Mouse (Mus musculus) spleen, postnatal 36 days (tissue): Measurements from ENCODE around the gene Xiap.
"Not testable (repeated sequence)": the region's sequence is repeated elsewhere in the genome, so short reads cannot be mapped to it uniquely, and the experiment has no call there.

Source experiments
- DNase-seq, 2 experiments: peaks; one replicate each; pipeline ENCODE4 v3.0.0; 2022; ENCODE audit warnings: low spot score in 2 of 2, mixed read lengths in 1 of 2

The Xiap gene

DNA sequence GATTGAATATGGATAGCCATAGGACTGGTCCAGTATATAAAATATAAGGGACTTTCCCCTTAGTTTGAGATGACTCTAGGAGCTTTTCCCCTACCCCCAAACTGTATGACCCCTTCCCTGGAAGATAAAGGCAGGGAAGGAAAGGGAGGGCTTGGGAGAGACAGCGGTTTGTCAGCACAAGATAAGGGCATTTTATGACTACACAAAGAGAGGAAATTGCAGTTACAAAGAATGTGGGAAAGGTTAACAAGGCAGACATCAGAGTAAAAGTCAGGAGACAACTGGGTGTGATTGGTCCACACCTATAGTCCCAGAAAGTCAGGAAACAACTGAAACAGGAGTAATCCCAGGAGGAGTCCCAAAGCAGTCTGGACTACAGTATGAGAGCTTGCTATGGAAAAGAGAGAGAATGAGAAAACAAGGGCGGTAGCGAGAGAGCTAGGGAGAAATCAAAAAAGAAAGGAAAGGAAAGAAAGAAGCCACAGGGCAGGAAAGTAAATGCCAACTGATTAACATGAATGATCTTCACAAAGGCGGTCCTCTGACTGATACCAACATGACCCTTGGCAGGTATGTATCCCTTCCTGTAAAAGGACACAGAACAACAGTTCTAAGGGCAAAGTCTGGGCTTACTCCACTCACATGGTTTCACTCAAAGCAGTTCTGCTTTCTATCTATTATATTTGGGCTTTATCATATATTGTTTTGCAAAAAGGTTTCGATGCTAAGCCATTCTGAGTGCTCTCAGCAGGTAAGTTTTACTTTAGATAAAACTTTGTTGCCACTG lies at the start of gene Xiap:
Xiap (plus strand) TSS at position 398 of the 787 bp plus-strand sequence.
- no peak for DNase-seq

DNA sequence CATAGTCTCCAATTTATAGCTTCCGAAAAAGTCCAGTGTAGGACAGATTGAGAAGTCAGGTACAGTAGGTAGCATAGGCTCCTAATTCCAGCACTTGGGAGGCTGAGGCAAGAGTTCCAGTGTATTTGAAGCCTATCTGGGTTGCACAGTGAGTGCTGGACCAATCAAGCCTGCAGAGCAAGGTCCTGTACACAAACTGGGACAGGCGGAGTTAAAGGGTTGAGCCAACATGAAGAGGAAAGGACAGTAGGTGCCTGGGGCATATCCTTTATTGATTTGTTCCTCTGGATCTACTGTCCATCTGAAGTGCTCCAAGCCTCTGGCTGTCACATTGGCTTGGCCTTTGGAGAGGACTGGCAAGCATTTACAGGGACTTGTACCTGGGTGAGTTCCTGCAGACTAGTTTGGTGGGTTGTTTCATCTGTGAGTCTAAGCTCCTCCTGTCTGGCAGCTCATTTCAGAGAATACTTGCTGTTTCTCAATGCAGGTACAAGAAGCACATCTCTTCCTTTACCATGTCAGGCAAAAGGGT lies 46.7 kb upstream of the Xiap start:
- DNase-seq: no peak

DNA sequence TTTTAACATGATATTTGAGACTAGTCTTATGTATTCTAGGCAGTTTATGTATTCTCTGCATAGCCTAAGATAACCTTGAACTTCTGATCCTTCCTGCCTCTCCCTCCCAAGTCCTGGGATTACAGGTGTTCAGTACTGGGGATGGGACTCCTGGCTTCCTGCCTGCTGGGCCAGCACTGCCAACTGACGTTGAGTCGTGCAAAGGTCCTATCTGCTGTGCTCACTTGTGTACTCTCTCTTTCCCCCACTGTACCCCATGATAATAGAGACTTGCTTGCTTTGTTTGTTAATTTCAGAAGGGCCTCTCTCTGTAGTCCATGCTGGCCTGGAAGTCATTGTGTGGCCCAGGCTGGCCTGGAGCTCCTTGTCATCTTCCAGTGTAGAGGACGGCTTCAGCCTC lies 45.7 kb upstream of the Xiap start:
- no peak for DNase-seq

DNA sequence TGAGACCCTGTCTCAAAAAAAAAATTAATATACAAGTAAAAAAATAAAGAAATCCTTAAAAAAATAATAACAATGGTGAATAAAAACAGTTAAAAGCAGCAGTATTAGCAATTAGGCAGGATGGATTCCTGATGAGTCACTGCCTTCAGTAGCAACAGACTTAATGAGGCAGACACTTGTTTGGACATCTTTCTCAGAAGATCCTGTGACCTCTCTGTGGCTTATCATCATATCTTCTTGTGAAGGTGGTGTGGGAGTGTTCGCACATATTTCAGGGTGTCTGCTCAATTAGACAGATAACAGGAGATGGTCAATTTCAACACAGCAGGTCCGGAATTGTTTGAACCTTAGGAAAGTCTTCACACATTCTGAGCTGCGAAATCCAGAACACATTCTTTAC lies 45.0 kb upstream of the Xiap start:
- no peak for DNase-seq

DNA sequence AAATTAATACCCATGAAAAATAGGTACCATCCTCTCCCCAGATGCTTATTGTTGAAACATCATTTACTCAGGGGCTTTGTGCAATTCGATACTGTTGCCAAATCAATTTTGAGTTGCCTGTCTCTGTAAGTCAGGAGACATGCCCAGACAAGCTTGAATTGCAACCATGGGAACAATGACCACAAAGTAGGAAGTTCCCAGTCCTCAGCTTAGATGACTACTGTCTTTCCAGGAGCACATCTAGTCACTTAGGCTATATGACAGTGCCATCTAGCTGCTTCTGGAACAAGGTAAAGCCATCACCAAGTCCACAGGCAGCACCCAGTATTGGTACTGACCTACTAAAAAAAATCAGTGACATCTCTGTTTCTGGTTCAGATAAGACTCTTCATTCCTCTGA lies 41.4 kb upstream of the Xiap start:
- DNase-seq: no peak

DNA sequence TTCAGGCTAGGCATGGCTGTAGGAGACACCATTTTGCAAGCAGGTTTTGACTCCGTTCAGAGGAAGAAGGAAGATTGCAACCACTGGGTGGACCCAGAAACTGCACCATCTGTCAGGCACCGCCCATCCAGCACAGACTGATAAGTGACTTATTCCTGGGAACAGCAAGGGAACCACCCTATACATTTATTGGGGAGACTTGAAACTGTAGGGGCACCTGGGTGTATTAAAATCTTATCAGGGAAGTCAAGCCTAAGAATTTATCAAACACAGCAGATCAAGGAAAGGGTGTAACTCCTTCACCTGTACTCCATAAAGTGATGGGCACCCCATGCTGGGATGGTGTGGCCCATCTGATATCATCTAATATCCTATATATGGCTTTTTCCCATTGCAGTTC lies 40.0 kb upstream of the Xiap start:
- peak; percentile 29 to 59 for DNase-seq

DNA sequence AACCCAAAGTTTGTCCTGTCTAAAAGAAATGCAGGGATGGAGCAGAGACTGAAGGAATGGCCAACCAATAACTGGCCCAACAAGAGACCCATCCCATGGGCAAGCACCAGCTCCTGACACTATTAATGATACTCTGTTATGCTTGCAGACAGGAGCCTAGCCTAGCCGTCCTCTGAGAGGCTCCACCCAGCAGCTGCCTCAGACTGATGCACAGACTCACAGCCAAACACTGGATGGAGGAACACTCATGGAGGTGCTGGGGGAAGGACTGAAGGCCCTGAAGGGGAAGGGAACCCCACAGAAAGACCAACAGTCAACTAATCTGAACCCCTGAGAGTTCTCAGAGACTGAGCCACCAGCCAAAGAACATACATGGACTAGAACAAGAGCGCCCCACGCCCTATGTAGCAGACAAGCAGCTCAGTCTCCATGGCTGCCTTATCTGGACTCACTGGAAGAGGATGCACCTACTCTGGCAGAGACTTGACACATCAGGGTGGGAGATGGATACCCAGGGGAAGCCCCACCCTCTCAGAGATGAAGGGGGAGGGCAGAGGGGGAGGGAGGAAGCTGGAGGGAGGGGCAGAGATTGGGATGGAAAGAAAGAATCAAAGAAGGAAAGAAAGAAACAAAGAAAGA lies 33.6 kb upstream of the Xiap start:
- DNase-seq: not testable (repeated sequence)

DNA sequence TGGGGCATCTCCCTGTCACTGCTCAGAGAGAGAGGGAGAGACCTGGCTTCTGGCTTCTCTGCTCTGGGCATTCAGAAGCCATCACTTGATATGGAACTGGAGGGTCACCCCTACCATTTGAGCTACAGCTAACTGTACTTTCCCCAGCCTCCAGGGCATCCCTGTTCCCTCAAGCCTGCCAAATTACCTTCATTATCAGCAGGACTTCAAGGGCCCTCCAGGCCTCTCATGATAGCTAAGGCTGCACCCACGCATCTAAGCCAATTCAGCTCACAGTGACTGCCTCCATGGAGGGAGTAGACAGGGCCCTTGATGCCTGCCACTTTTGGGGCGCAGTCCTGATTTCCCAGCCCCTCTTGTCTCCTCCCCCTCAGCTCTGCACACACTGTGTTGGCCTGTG lies 32.5 kb upstream of the Xiap start:
- not testable (repeated sequence) for DNase-seq

DNA sequence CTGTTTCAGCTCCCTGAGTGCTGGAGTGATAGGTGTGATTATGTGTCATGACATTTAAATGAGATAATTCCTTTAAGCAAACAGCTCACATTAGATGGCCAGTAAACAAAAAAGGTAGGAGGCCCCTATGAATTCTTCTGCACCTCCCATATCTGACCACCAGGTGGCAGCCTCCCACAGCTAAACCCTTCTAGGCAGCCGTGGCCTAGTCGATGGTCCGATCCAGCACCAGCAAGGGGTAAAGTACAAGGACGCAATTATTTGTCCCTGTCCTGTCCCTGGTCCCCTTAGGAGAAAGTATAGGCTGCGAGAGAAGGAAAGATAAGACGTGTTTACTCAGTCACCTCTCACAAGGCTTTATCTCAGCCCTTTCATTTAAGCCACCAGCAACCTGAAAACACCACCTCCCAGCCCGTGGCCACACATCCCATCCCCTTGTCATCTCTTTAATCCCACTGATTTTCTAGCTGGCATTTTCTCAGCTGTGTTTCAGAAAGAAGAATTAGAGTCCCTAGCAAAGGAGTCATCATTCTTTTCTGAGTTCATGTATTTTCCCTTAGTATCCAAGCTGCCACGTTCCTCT lies 26.3 kb upstream of the Xiap start:
- DNase-seq: peak; percentile 52 to 59

DNA sequence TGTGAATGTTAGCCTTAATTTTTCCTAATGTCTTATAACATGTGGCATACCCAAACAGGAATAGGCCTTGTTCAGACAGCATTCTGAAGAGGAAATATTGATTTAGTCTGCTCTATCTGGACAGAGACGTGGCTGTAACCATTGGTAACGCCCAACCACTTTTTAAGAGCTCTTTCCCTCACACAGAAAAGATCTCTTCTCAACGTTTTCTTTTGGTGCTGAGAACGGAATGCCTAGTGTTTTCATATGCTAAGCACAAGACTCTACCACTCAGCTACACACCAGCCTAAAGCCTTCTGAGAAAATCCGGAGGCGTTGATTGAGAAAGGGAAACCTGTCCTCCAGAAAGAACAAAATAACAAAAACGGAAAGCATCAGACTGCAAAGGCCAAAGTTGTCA lies 25.6 kb upstream of the Xiap start:
- DNase-seq: no peak

DNA sequence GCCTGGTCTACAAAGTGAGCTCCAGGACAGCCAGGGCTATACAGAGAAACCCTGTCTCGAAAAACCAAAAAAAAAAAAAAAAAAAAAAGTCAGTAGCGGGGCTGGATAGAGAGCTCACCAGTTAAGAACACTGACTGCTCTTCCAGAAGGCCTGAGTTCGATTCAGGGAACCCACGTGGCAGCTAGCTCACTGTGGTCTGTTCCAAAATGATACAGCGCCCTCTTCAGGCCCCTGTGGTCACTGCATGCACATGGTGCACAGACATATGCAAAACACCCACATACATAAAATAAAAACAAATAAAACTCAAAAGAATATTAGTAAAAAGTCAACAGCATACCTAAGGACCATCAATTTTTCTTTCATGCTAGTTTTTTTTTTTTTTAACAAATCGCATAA lies 20.0 kb upstream of the Xiap start:
- no peak for DNase-seq

DNA sequence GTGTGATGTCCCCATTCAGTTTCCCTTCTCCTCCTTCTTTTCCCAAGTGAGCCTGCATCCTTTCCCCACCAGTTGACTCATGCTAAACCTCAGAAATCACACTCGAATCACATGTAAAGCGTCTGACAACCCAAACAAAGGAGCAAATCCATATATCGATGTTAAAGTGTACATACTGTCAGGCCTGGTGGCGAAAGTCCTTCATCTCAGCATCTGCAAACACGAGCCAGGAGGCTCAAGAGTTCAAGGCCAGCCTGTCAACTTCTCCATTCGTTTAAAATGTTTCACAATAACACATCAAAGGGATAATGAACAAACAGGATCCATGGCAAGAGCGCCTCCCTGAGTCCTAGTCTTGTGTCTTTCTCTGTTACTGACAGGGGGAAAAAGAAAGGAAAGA lies 14.5 kb upstream of the Xiap start:
- DNase-seq: no peak

DNA sequence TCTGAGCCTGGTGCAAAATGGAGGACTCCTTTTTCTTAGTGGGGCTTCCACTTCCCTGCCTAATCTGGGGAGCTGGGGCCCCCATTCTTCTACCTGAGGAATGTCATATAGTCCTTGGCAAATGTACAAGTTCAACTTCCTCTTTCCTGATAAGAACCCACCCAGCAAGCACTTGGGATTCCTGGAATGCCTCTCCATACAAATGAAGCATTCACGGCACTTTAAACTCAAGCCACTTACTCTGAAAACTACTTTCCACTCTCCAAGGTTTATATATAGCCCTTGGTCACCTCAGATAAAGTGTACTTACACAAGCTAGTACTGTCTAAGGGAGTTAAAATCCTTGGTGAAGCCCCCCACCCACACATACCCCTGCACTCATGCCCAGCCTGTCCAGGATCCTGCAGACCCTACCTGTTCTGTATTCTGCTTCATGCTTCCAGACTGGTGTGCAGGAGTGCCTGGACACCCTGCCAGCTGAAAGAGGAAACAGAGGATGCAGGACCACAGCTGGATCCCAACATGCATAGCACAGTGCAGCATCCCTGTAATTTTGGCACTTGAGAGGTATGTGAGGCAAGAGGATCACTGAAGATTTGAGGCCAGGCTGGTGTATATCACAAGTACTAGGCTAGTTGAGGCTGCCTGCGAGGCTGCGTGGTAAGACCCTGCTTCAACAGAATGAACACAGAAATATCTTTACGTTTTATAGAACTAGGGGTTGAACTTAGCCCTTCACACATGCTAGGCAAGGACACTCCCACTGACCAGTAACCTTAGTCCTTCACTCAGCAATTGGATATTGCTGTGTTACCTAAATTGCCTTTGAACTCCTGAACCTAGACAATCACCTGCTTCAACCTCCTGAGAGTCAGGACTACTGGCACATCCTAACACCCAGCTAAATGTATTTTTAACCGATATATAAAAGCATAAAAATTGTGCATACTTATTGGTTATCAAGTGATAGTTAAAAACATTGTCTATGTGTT lies 8.5 kb upstream of the Xiap start:
- no peak for DNase-seq

DNA sequence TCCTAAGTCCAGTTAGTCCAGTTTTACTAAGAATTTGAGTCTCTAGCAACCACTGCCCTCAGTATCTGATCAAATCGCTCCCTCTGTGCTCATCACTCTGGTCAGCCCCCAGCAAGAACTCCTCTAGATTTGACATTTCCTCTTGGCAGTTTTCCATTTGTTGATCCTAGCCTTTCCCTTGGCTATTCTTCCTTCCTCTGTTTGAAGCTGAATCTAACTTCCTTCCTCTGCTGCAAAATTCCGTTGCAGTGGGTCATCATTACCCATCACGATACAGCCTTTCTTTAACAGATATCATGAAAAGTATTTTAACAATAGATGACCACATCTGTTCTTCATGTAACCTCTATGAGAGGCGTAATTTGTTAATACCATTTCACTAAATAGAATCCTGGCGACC lies 2.5 kb upstream of the Xiap start:
- no peak for DNase-seq

DNA sequence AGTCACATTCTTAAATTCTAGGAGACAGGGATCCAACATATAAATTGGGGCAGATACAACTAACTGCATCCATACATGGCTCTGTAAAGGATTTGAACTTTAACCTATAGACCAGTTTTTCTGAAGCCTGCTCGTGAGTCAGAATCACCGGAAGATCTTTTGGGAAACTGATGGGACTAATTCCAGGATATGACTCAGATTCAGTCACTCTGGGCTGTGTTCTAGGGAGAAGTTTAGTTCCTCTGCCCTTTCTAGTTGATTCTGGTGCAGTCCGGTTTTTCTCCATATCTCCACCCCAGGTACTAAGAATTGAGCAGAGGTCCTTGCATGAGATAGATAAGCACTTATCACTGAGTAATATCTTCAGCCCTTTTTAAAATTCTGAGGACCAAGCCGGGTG lies 1.6 kb upstream of the Xiap start:
- no peak for DNase-seq

DNA sequence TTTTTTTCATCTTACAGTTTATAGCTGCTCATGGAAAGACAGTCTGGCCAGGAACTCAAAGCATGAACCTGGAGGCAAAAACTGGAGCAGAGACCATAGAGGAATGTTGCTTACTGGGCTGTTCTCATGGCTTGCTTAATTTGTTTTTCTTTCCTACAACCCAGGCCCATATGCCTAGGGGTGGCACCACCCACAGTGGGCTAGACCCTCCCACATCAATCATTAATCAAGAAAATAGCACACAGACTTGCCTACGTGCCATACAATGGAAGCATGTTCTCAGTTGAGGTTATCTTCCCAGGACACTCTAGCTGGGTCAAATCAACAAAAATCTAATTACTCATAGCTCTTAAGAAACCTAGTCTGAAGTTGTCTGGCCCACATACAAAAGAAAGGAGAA lies 4.1 kb downstream of the Xiap start:
- no peak for DNase-seq

DNA sequence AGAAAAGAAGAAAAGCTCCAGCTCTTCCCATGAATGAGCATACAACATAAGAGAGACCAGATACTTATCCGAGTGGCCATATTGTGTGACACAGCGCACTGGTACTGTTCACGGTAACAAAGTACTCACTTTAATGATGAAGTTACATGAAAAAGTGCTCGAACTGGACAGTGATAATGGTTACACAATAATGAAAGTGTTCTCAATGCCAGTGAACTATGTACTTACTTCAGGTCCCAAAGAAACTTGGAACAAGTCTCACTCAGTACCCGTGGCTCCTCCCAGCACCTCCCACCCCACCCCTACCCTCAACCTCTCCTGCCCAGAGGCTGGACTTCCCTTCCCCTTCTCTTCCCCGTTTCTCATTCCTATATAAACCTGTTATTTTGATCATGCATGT lies 5.6 kb downstream of the Xiap start:
- DNase-seq: no peak

DNA sequence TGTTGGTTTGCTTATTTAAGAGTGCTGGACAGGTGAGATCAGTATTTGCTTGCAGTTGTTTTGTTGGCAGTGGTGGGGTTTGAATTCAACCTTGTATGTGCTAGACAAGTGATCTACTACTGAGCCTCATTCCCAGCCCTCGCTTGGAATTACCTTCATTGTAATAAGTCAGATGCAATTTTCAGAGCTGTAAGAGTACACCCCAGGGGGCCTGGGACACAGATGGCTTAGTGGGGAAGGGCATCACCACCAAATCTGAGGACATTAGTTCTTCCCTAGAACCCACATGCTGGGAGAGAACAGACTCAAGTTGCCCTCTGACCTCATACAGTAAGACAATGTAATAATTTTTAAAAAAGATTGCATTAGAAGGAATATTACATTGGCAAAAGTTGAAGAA lies 7.3 kb downstream of the Xiap start:
- DNase-seq: no peak

DNA sequence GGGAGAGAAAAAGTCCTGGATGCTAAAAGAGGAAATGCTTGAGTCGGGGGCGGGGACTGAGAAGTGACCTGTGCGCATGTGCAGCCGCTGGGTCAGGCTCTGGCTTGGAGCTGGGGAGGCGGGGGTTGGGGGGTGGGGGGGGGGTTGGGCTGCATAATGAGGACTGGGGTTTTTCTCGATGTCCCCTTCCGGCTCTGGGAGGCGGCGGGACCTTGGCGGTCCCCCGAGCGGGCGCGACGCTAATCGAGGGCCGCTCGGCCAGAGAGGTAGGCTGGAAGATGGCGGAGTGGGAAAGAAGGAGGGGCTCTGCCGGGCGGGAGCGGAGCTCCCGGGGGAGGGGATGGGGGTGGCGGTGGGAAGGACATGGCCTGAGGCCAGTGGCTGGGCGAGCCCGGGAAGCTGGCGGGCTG lies 8.3 kb downstream of the Xiap start:
- DNase-seq: peak; percentile 75

DNA sequence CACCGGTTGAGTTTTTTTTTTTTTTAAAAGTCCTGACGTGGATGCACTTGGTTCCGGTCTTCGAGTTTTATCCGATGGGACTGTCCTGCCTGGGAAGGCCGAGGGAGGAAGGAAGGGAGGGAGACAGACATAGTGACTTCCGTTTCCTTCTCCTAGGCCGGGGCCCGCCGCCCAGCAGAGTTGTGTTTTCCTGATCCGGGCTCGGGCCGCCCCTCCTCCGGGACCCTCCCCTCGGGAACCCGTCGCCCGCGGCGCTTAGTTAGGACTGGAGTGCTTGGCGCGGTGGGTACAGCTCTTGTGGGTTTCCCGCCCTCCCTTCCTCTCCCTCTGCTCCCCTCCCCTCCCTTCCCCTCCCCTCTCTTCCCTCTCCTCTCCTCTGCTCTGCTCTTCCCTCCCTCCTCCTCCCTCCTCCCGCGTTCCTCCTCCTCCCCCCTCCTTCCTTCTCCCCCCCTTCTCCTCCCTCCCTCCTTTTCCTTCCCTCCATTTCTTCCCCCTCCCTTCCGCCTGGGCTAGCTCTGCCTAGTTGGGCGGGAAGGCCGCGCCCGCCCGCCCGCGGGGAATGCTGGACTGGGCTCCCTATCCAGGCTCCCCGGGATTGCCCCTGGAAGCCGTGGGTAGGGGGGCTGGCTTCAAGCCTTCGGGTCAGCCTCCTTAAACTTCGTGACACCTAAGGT lies 8.9 kb downstream of the Xiap start:
- DNase-seq: peak; percentile 43 to 57

DNA sequence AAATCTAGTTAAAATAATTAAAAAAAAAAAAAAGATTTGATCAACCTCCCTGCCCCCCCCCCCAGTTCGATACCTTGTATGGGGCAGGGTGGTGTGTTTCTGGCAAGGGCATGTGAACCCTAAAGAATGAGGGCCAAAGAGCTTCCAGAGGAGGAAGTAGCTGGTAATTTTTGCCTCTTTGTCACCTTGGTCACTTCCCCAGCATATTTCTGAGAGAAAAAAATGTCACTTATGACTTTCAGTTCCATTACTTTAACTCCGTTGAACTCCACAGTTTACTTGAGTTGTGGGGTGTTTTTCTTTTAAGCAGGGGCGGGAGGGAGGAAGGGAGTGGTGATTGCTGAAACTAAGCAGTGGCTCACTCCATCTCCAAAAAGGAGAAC lies 9.4 kb downstream of the Xiap start:
- DNase-seq: peak; percentile 15 to 26
